Mouse (Mus musculus) induced T-regulatory cell, adult 2 months (primary cell): ENCODE results near the gene Myl10.
"Not testable (repeated sequence)": the region's sequence is repeated elsewhere in the genome, so short reads cannot be mapped to it uniquely, and the experiment has no call there.

Source experiments
- DNase-seq: peaks from one replicate; pipeline ENCODE4 v3.0.0-alpha.2; 2012; ENCODE audit warnings: low read depth

Myl10 gene

GRCm38 (mm10) chr5:136705532-136705931 lies 12.6 kb downstream of the Myl10 start:
- peak; percentile 57 for DNase-seq

- DNase-seq = peak; percentile 85
Measured at GRCm38 (mm10) chr5:136706803-136707202, 13.9 kb downstream of the Myl10 start.

GRCm38 (mm10) chr5:136708116-136708515 lies 15.2 kb downstream of the Myl10 start:
- DNase-seq = peak; percentile 55

GRCm38 (mm10) chr5:136710742-136711141 lies 17.8 kb downstream of the Myl10 start:
- DNase-seq = no peak

GRCm38 (mm10) chr5:136714232-136714875 lies 21.4 kb downstream of the Myl10 start:
- no peak for DNase-seq

- DNase-seq = peak; percentile 49
Measured at GRCm38 (mm10) chr5:136714879-136715278, 21.9 kb downstream of the Myl10 start.

- no peak for DNase-seq
Measured at GRCm38 (mm10) chr5:136716696-136717572, 24.0 kb downstream of the Myl10 start.

GRCm38 (mm10) chr5:136717573-136717854 lies 24.6 kb downstream of the Myl10 start:
- no peak for DNase-seq

GRCm38 (mm10) chr5:136718656-136719055 lies 25.7 kb downstream of the Myl10 start:
- no peak for DNase-seq

GRCm38 (mm10) chr5:136721596-136721995 lies 28.6 kb downstream of the Myl10 start:
- no peak for DNase-seq

- DNase-seq = not testable (repeated sequence)
Measured at GRCm38 (mm10) chr5:136726271-136726670, 33.3 kb downstream of the Myl10 start.

GRCm38 (mm10) chr5:136738918-136739317 lies 46.0 kb downstream of the Myl10 start:
- DNase-seq = no peak

- no peak for DNase-seq
Measured at GRCm38 (mm10) chr5:136746596-136746995, 53.6 kb downstream of the Myl10 start.
